Mouse (Mus musculus) induced T-regulatory cell, adult 2 months (primary cell): ENCODE data around the gene Mcoln2.
A peak's percentile ranks its signal among the peaks of the same experiment; 100 is the strongest.
"Not testable (repeated sequence)": the region's sequence is repeated elsewhere in the genome, so short reads cannot be mapped to it uniquely, and the experiment has no call there.

Experiments used
- DNase-seq: peaks from one replicate; pipeline ENCODE4 v3.0.0-alpha.2; 2012; ENCODE audit warnings: low read depth

Mcoln2 gene

DNA sequence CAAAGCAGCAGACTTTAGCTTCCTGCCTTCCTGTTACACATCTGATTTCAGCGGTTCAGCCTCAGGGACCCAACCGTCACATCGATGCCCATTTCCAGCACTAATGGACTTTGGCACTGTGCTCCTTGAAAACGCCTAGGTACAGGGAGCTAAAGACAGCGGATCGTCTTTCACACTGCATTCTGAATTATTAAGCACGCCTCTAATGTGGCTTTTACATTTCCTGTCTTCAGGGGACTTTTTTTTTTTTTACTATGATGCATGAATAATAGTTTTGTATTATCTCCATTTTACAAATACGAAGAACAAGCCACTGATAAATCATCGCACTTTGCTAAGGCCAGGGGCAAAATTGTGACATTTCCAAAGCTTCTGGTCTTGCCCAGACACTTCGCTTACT, 36.4 kb downstream of the Mcoln2 start:
- DNase-seq: no peak

DNA sequence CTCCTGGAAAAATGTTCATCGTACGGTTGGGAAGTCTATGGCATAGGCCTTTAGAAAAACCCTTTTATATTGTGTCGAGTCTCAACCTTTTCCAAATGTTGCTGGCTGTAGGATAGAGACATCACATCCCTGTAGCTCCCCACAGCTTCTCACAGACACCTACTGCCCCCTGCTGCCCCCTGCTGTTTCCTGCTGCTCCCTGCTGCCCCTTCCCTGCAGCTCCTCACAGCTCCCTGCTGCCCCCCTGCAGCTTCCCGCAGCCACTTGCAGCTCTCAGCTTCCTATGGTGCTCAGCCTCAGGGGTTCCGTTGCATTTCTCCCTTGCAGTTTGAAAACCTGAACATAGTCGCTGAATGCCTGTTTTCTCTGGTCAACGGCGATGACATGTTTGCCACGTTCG, 40.3 kb downstream of the Mcoln2 start:
- DNase-seq: no peak

DNA sequence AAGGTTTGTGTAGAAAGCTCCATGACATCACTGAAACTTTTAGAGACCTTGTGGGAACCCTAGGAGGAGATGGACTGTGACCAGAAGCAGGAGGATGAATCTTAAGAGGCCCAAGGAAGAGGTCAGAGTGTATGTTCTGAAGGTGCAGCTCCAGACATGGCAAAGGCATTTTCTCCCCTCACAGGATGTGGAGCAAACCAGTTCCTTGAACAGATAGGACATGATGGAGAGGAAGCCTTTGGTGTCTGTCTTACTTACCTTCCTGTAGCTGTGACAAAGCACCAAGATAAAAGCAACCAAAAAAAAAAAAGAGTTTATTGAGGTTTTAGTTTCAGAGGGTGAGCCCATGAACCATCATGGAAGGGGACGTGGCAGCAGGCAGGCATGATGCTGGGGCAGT, 42.9 kb downstream of the Mcoln2 start:
- DNase-seq: peak; percentile 20

DNA sequence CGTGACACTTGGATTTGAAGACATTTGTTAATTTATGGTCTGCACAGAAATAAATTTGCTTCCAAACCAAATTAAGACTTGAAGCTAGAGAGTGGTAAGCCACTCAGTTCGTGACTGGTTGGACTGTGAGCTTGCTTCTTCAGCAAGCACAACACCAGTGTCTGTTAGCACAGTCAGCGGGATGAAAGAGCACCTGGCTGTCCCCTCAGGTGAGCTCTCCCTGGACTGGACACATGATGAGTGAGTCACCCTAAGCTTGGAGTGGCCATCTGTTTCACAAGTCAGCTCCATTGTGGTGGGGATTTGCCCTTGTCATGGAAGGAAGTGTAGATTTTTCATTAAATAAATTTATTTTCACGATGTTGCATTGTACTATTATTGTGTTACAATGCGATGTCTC, 45.5 kb downstream of the Mcoln2 start:
- no peak for DNase-seq

DNA sequence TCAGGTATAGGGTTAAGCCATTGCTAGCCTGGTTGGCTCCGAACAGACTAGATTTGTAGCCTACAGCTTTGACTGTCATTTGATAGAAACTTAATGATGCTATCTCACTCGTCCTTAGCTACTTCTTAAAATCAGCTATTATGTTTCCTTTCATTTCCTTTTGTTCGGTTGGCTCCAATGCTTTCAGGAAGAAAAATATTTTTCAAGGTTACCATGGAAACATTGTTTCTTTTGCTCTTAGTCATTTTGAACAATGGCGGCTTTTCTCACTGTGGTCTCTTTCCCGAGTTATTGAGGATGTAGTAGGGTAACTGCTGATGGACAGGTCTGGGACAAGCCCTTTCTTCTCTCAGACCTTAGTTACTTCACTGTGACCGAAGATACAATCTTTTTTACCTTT, 46.7 kb downstream of the Mcoln2 start:
- peak; percentile 18 for DNase-seq

DNA sequence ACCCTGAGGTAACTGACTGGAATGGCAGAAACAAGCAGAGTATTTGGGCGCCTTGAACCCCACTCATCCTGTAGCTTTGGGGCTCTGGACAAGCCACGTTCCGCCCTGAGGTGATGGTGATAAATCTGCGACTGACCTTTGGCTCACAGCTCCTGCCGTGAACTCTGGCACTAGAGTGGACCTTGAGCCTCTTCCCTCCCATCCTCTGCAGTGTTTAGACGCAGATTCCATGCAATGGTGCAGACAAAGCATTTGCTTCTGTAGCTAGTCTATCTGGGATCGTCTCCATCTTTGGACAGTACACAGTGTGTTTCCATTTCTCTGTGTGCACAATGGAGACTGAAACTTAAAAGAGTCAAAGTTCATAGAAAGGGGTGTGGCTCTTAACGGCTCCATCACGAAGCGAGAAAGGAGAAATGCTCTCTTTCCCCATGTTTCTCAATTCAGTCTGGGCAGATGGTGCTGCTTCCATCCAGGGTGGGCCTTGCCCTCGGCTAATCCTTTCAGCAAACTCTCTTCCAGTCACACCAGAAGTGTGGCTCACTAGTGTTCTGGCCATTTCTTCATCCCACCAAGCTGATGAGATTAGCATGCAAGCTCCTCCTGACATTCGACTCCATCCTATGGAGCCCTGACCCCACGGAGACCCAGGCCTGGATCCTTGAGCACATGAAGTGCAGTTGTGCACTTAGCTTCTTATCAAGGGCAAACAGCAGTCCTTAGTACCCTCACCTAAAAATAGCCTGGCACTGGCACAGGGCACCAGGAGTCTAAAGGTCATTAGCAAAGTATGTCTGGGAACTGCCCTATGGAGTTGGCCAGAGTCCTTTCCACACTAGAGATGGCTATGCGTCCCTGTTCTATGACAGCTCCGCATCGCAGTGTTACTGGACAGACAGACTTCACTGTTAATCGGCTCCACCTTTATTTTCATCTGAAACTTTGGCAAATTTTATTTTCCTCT, 47.4 kb downstream of the Mcoln2 start:
- DNase-seq: no peak

DNA sequence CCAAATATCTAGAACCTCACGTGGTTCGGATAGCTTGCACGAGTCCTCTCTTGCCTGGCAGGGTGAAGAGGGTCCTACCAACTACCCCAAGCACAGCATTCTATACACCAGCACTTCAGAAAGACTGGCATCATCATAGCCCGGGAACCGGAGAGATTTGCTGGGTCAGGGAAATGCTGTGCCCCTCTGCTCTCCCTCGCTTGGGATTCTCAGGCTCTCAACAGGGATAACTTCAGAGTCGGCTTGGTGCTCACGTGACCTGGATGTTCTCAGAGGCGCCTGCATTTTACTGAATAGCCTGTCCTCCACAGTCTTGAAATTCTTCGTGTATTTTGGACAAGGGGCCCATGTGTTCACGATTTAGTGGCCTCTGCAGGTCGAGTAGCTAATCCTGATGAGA, 48.2 kb downstream of the Mcoln2 start:
- DNase-seq: no peak

DNA sequence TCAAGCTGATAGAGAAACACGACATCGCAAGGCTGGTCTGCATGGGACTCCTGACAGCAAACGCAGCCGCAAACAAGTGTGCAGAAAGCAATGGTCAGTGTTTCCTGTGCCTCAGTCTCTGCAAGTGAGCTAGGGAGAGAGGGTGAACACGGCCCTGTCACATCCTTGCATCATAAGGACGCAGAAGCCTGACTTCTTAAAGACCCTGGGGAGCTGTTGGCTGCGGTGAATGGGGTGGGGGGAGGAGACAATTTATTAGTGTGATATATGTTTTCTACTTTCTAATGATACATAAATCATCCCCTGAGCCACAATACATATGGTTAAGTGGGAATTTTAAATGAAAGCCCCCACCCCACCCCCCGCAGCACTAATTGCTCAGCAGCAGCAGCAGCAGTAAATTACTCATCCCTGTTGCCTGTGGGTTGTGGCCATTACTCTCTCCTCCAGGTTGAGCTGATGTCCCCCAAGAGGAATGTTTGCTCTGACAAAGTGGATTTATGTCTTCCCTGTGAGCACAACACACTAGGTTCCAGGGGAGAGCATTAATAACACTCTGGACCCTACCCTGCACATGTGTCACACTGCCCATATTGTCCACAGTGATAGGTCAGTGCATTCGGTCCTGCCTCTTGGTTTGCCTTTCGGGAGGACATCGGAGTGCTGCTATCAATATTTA, 49.3 kb downstream of the Mcoln2 start:
- DNase-seq: no peak

DNA sequence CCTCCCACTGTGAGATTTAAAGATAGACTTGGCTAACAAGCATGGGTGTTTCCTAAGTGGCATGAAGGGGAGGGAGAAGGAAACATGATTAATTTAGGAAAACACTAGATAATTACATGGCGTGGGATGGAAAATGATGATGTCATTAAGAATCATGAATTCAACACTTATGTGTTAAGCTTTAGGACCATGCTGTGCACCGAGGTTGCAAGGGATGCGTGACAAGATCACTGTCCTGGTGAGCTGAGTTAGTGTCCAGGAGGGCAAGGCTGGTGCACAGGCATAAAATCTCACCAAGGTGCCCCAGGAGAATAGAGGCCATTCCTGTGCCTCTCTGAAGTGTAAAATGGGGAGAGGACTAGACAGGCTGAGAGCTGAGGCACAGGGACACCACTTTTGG, 49.9 kb downstream of the Mcoln2 start:
- no peak for DNase-seq

DNA sequence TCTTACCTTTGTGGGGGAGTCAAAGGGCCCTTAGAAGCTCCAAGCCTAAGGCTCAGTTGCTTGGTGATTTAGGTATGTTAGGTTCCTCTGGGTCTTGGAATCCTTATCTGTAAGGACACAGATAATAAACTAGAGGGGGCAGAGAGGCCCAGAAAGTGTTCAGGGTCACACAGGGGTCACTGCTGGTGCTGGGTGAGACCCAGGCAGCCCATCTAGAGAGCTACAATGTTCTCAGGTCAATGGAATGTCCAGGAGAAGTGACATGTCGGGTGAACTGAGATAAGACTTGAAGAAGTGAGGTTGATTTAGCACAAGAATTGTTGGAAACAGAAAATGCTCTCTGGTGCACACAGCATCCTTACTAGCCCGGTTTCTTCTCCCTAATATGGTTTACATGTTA, 54.7 kb downstream of the Mcoln2 start:
- no peak for DNase-seq

DNA sequence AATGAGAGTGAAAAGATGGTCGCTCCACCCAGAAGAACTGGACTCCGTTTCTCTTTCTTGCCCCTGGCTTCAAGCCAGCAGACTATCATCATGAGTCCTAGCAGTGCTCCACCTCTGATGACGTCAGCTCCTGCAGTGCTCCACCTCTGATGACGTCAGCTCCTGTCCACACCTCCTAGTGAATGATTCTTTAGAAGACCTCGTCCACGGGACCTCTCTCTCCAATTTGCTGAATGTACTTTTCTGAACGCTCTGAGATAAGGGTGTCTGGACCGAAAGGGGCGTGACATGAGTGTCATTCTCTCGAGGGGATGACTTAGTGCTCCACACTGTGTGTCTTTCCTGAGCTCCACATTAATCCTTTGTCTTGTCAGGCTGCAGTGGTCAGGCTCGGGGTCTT, 55.7 kb downstream of the Mcoln2 start:
- no peak for DNase-seq

DNA sequence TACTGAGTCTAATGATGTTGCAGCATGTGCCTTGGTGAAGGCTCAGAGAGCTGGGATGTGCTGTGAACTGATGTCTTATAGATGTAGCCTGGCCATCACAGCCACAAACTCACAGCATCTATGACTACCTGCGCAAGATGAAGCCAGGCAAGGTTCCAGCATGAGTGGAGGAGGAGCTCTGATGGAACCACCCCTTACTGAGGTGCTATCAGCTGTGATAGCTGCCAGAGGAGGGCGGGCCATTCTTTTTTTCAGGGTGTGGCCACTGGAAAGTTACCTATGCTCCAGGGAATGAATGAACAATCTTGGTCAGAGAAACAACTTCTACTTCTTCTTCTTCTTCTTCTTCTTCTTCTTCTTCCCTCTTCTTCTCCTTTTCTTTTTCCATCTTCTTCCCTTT, 57.0 kb downstream of the Mcoln2 start:
- DNase-seq: no peak

DNA sequence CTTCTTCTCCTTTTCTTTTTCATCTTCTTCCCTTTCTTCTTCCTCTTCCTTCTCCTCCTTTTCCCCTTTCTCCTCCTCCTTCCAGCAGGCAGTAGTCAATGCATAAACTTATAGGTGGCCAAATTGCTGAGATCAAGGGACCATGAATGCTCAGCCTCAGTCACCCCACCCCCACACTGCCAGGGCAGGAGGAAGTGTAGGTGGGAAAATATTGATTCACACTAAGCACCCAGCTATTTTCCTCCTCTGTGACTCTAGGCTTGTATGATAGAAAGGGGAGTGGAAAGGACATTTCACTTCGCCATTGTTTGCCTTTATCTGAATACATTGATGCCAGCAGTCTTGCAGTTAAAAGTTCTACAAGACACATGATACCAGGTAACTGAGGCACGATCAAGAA, 57.8 kb downstream of the Mcoln2 start:
- DNase-seq: no peak

DNA sequence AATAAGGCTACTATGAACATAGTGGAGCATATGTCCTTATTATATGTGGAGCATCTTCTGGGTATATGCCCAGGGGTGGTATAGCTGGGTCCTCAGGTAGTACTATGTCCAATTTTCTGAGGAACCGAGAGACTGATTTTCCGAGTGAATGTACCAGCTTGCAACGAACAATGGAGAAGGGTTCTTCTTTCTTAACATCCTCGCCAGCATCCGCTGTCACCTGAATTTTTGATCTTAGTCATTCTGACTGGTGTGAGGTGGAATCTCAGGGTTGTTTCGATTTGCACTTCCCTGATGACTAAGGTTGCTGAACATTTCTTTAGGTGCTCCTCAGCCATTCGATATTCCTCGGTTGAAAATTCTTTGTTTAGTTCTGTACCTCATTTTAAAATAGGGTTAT, 60.1 kb downstream of the Mcoln2 start:
- not testable (repeated sequence) for DNase-seq

DNA sequence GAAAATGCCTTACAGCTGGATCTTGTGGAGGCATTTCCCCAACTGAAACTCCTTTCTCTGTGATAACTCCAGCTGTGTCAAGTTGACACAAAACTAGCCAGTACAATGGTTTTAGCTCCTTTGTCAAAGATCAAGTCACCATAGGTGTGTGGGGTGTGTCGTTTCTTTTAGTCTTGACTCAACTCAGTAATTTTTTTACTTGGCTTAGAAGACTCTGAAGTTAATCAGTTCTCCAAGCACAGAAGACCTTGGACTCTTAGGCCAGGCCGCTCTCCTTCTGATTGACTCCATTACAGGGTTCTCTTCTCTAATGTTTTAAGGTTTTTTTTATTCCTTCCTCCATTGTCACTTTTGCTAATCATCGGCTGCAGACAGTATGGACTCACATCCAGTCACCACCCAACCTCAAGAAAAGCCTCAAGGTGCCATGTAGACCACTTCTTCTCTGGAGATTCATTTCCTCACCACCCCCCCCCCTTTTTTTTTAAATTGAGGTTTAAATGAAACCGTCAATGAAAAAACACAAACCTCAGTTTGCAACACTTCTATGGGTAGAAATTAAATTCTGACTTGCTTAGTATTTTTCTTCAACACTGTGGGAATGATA, 61.6 kb downstream of the Mcoln2 start:
- DNase-seq: no peak

DNA sequence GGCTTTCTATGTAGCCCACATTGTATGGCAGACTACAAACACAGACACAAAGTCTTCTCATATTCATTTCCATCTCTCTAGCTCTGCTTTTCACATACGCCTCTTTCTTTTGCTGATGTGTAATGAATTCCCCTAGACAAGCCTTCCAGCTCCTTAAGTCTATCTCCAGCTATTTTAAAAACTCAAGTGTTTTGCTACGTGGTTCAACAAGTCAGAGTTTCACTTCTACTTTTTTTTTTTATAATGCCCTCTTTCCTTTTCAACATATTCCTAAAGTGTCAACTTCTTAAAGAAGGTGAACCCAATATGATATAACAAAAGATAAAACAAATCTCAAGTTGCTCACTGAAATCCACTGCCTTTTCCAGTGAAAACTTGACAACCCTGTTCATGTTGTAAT, 62.3 kb downstream of the Mcoln2 start:
- DNase-seq: no peak

DNA sequence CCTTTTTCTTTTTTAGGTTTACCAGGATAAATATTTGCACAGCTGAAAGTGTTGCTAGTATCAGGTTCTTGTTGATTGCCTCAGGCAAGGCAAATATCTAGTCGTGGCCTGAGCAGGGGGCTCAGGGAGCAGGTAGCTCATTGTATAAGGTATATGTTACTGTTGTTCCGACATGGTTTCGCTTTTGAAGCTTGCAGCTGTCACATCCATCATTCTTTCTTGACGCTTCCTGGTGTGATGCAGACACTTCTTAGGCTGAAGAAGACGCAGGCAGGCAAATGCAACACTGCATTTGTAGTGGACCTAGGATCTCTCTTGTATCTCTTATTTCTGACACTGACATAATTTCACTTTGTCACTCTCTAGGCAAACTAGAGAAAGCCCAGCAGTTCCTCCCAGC, 63.7 kb downstream of the Mcoln2 start:
- peak; percentile 9 for DNase-seq

DNA sequence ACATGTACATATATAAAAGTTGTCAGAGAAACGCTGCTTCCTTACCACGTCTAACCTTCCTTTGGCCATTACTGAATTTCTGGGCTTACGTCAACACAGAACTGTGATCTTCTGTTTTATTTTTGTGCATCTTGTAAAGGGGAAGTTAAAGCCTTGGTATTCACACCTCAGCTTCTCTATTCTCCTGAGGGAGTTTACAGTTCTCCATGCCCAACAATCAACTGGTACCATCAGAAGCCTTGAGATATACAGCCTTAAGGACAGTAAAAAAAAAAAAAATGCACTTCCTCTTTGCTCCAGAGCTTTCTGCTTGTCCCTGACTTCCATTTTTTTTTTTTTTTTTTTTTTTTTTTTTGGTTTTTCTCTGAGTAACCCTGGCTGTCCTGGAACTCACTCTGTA, 66.9 kb downstream of the Mcoln2 start:
- no peak for DNase-seq

DNA sequence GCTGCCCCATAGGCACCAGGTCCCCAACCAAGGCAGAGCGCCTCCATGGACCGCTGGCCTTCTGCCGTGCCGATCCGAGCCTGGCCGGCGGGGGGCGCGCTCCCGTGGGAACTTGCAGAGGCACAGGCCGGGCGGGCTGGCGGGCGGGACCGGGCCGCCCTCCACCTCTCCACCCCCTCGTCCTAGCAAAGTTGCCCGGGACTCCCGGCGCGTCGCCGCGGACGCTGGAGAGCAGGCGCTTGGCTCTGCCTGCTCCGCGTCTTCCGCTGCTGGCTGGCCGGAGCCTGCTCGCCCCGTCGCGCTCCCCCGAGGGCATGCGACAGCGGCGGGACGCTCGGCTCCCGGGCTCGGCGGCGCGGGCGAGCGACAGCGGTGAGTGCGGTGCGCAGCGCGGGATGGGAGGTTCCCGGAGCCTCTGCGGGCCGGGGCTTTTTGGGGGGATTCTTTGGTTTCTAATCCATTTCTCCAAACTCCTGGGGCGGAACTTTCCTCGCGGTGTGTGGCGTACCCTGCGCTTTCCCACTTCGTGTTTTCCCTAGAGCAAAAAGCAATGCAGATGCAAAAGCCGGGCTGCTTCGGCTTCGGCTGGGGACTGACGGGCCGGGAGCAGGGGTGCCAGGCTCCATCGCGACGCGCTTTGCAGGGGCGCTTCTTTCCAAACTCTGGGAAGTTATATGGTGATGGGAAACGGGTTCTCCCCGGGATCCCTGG, 71.3 kb downstream of the Mcoln2 start, which contains the start of gene Lpar3:
Gene Lpar3 (plus strand): TSS at position 188 of the 711 bp plus-strand sequence.
- peak; percentile 6 for DNase-seq

DNA sequence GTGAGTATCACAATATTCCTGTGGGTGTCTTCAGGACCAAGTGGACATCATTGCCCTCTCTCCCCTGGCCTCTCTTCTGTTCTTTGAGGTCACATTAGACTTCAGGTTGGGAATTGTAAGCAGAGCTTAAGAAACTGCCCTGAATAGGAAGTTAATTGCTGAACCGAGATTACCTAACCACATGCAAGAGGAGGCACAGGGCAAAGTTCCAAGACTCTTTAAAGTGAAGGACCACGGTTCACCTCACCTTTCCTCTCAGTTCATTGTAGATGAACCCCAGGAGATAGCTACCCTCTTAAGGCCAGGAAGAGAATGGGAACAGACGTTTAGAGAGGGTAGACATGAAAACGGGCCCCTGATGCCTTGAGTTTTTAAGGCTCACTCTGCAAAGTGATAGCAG, 74.6 kb downstream of the Mcoln2 start:
- DNase-seq: no peak

DNA sequence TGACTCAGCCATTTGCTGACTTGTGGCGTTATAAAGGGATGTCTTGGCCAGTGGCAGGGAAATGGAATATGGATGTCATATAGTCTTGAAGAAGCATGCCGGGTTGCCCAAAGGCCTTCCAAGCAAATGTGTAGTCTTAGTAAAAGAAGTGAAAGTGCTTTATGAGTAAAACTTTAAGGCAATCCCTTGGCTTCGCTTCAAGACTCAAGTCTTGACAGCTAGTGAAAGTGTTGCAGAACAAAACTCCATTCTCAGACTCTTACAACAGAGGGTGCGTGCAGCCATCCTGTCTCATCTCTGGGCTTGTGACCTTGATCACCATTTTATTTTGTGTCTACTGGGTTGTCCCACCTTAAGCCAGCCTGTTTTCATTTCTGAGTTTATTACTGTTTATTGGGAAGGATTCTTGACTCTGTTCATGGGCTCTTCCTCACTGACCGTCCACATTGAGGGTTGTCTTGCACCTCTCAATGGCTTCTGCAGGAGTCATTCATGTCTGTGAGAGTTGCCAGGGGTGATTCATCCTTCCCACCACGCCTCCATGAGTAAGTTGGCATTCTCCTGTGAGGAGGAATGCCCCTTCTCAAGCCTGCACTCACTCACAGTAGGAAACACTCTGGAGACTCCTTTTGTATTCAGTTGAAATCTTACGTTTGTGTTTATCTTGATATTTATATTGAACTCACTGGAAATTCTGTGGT, 75.6 kb downstream of the Mcoln2 start:
- DNase-seq: no peak

DNA sequence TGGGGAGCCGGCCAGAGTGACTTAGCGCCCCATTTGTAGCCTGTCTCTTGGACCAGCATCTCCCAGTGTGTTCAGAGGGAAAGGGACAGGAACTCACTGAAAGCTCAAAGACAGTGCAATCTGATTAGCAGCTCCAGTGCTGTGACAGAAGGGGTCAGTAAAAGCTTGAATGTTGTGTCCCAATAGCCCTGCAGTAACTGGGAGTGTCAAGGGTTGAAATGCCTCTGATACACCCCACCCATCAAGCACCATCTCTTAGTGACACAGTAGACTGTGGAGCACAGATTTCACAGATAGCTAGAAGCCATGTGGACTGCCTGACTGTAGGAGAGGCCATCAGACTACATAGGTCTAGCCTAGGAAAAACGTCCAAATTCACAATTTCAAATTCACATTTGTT, 77.8 kb downstream of the Mcoln2 start:
- no peak for DNase-seq
